Mouse (Mus musculus) heart, embryonic 11.5 days (tissue): ENCODE results near the gene Mob2. TPM values are rescaled to one million over a fixed set of nuclear protein-coding genes. Genes with fewer than 3 reads are reported as not detected.

ENCODE experiments used
- ATAC-seq: fragments of 200-750 bp; cut with Nextera tagmentation; replicated peaks from 2 replicates; pipeline ENCODE4 v1.8.0; 2017; ENCODE audit warnings: moderate library complexity; ENCODE audit not compliant: insufficient number of reproducible peaks, low FRiP score, low TSS enrichment
- H3K27ac ChIP-seq: fragments of 300-500 bp; sonication (generic); 2 replicates; pipeline ENCODE4 v1.5.1; 2014; ENCODE audit warnings: mild to moderate bottlenecking, low read depth, low read length
- H3K27me3 ChIP-seq: fragments of 300-500 bp; sonication (generic); 2 replicates; pipeline ENCODE4 v1.6.1; 2014; ENCODE audit warnings: mild to moderate bottlenecking, low read length, mixed read lengths; ENCODE audit not compliant: control insufficient read depth, insufficient read depth
- H3K36me3 ChIP-seq: fragments of 300-500 bp; sonication (generic); 2 replicates; pipeline ENCODE4 v1.6.1; 2014; ENCODE audit warnings: mild to moderate bottlenecking, low read length, moderate library complexity, mixed read lengths; ENCODE audit not compliant: control insufficient read depth, insufficient read depth
- H3K4me1 ChIP-seq: fragments of 300-500 bp; sonication (generic); 2 replicates; pipeline ENCODE4 v1.6.1; 2014; ENCODE audit warnings: low read length; ENCODE audit not compliant: control insufficient read depth, insufficient read depth
- H3K4me2 ChIP-seq: fragments of 300-500 bp; sonication (generic); 2 replicates; pipeline ENCODE4 v1.6.1; 2014; ENCODE audit warnings: mild to moderate bottlenecking, moderate library complexity
- H3K4me3 ChIP-seq: fragments of 300-500 bp; sonication (generic); 2 replicates; pipeline ENCODE4 v1.5.1; 2014; ENCODE audit warnings: low read depth, low read length
- H3K9ac ChIP-seq: fragments of 300-500 bp; sonication (generic); 2 replicates; pipeline ENCODE4 v1.6.1; 2014; ENCODE audit warnings: mild to moderate bottlenecking, low read depth, low read length, moderate library complexity
- H3K9me3 ChIP-seq: fragments of 300-500 bp; sonication (generic); replicated peaks from 2 replicates; pipeline ENCODE4 v1.6.1; 2016; ENCODE audit warnings: low read length; ENCODE audit not compliant: control insufficient read depth
- WGBS: fragments of 180-500 bp; shearing (Covaris S2); extraction: QIAGEN DNeasy Blood & Tissue Kit; methylation state at CpG from one replicate; pipeline ENCODE4 v1.1.7; 2014; ENCODE audit not compliant: insufficient replicate concordance; 5-methylcytosine and 5-hydroxymethylcytosine counted together
- polyA plus RNA-seq: library from polyadenylated mRNA; unstranded; fragments of >200 nt; fragmentation: Nextera tagmentation; extraction: Ambion mirVana; gene quantifications from 2 replicates; pipeline ENCODE4 v1.2.1, GENCODE M21; 2014

Gene Mob2
- polyA plus RNA-seq, 1 experiment from 2014 or later: 50.3 TPM

DNA sequence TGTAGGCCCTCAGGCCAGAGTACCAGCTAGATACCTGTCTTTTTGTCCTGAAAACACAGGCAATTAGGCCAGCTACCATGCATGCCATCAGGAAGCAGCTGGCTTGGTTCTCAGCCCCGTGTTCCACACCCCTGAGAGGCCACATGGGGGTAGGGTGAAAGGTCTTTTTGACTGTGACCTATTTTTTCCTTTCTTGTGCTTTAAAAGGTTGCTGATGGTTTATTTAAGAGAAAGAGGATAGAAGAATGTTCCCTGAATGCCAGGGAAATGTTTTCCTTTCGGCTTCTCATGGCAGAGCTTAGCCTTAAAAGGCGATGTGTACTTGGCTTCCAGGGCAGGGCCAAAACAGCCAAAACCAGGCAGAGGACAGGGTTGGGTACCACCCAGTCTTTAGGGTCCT lies 40.0 kb downstream of the Mob2 start:
- 72% methylated on average over 3 of the region's 3 CpGs for WGBS
- no peak overlapping the region for H3K4me2 ChIP-seq
- H3K9me3 ChIP-seq: no peaks in the 10 kb centered on the region
- no peak overlapping the region for H3K4me3 ChIP-seq
- peaks cover 16% of the 10 kb centered on the region for H3K4me1 ChIP-seq
- H3K9ac ChIP-seq: no peak overlapping the region
- H3K27ac ChIP-seq: no peak overlapping the region
- no peaks in the 10 kb centered on the region for H3K27me3 ChIP-seq
- no peaks in the 10 kb centered on the region for H3K36me3 ChIP-seq
- no peak for ATAC-seq

DNA sequence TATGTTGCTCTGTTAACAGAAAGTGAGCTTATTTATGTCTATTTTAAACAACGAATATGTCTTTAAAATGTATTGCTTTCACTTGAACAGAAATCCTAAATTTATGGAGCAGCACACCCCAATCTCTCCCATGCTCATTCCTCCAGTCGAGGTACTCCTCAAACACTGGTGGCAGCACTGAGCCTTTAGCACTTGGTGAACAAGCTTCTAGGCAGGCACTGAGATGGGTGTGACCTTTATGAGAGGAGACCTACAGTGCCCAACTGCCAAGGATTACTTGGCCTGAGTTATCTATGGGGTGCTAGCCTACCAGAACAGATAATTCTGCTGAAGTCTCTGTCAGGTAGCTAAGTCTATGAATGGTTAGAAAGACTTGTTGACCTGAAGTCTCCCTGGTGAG lies 41.2 kb downstream of the Mob2 start:
- Histone ChIP-seq H3K9me3 (no peaks in the 10 kb centered on the region), H3K36me3 (0 out of 2 replicates have a peak, but pooled peaks cover 2% of the 10 kb centered on the region), H3K27me3 (no peaks in the 10 kb centered on the region), H3K4me3 (no peak overlapping the region), H3K4me1 (peaks cover 4% of the 10 kb centered on the region; the same call in 1 of the 2 replicates), H3K9ac (no peak overlapping the region), H3K27ac (no peak overlapping the region), H3K4me2 (no peak overlapping the region)
- ATAC-seq: no peak
- 58% methylated on average over 2 of the region's 2 CpGs for WGBS

DNA sequence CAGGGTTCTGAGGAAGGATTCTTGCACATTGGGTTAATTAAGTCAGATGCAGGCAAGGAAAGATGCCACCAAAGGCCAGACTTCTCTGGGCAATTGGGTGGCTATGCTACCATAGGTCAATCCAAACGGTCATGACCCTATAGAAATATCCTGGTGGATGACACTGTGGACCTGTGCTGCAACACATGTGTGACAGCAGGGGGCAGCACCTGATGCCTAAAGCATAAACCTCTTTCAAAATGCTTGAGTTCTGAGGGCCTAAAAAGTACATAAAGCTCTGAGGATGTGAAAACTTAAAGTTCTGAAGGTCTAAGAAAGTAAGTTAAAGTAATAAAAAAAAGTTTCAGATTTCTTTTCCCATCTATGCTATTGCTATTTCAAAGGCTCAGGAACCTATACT lies 44.3 kb downstream of the Mob2 start:
- Histone ChIP-seq H3K27ac (no peak overlapping the region), H3K27me3 (no peaks in the 10 kb centered on the region), H3K9me3 (no peaks in the 10 kb centered on the region), H3K9ac (no peak overlapping the region), H3K4me2 (no peak overlapping the region), H3K4me3 (no peak overlapping the region), H3K4me1 (0 out of 2 replicates have a peak, but pooled peaks cover 3% of the 10 kb centered on the region), H3K36me3 (peaks cover 4% of the 10 kb centered on the region; the same call in 1 of the 2 replicates)
- WGBS: 73% methylated on average over 1 of the region's 1 CpGs
- no peak for ATAC-seq

DNA sequence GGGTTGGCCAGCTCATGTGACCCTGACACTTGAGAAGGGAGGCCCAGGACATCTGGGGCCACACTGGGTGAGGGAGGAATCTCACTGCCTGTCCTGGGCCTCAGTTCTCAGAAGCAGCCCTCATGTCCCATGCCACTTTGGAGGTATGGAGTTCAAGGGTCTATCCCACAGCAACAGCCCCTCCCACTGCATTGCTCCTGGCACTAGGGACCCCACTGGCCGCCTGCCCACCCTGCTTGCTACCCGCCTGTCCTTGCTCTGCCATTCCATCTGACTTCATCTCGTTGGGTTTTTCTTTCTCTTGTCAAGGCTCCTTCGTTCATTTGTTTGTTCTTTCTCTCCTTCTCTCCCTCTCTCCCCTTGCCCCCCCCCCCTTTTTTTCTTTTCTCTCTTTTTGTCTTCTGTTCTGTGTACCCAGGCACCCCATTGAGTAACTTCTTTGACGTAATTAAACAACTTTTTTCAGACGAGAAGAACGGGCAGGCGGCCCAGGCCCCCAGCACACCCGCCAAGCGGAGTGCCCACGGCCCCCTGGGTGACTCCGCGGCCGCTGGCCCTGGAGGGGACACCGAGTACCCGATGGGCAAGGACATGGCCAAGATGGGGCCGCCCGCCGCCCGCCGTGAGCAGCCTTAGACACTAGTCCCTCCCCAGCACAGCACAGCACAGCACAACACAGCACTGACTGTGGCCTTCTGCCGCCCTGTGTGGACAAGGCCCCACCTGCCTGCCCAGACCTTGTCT lies 59.1 kb downstream of the Mob2 start:
- Histone ChIP-seq H3K4me1 (no peaks in the 10 kb centered on the region), H3K36me3 (no peaks in the 10 kb centered on the region; the same call in 1 of the 2 replicates), H3K9ac (no peak overlapping the region), H3K27me3 (no peaks in the 10 kb centered on the region), H3K27ac (no peak overlapping the region), H3K4me3 (no peak overlapping the region), H3K4me2 (no peak overlapping the region), H3K9me3 (no peaks in the 10 kb centered on the region)
- ATAC-seq: no peak
- 88% methylated on average over 22 of the region's 22 CpGs for WGBS

DNA sequence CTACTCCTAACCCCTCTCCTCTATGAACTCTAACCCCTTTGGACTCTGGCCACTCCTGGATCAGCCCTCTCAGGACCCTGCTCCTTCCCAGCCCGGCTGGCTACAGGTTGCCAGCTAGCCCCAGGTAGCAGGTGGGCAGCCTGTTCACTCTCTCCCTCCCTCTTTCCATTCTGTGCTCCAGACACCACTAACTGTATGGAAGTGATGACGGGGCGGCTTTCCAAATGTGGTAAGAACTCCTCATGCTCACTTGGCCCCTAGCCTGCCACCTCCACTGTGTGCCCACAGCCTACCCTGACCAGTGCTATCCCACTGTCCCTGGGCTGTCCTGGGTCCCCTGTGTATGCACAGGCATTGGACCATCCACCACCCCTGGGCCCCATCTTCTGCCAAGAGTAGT lies 60.2 kb downstream of the Mob2 start:
- H3K9ac ChIP-seq: no peak overlapping the region
- no peaks in the 10 kb centered on the region for H3K27me3 ChIP-seq
- H3K36me3 ChIP-seq: no peaks in the 10 kb centered on the region; the same call in 1 of the 2 replicates
- 92% methylated on average over 3 of the region's 3 CpGs for WGBS
- H3K9me3 ChIP-seq: no peaks in the 10 kb centered on the region
- H3K4me1 ChIP-seq: no peaks in the 10 kb centered on the region
- no peak; the same call in 1 of the 2 replicates for ATAC-seq
- H3K27ac ChIP-seq: no peak overlapping the region
- H3K4me3 ChIP-seq: no peak overlapping the region
- no peak overlapping the region for H3K4me2 ChIP-seq

DNA sequence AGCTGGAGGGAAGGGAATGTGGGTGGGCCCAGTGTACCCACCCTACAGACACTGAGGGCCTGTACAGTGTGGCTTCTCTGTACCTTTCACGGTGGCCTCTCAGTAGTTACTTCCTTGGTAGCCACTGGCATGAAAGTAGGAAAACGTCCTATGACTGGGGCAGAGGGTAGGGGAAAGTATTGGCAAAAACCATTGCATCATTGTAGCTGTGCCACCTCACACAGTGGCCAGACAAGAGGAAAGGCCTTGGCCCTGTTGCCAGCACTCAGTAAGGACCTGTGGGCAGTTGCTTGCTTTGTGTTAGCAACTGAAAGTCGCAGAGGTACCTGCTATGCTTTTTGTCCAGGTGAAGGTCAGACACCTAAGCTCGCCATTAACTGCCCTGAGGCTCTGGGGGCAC lies 66.7 kb downstream of the Mob2 start:
- Histone ChIP-seq H3K4me1 (no peaks in the 10 kb centered on the region), H3K9me3 (no peaks in the 10 kb centered on the region), H3K27ac (no peak overlapping the region), H3K4me3 (no peak overlapping the region), H3K27me3 (no peaks in the 10 kb centered on the region), H3K36me3 (no peaks in the 10 kb centered on the region), H3K9ac (no peak overlapping the region), H3K4me2 (no peak overlapping the region)
- WGBS: 77% methylated on average over 4 of the region's 4 CpGs
- no peak for ATAC-seq

DNA sequence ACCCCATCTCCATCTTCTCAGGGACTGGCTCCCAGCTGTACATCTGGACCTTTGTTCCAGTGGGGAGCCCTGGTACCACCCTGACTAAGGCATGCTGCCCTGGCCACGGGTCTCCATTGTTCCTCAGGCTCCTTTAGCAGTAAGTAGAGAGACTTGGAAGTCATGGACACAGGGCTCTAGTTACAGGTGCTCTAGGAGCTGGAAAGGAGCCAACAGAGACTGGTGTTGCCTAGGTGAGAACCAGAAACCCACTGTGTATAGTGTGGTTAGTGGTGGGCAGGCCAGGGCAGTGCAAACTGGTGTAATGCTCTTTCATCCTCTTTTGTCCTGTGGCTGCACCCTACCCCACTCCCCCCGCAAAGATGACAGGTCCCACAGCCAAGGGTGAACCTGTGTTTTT lies 69.7 kb downstream of the Mob2 start:
- no peak overlapping the region for H3K27ac ChIP-seq
- H3K4me3 ChIP-seq: no peak overlapping the region
- H3K9ac ChIP-seq: no peak overlapping the region
- H3K9me3 ChIP-seq: no peaks in the 10 kb centered on the region
- H3K4me1 ChIP-seq: no peaks in the 10 kb centered on the region
- WGBS: 78% methylated on average over 2 of the region's 2 CpGs
- no peak overlapping the region for H3K4me2 ChIP-seq
- H3K36me3 ChIP-seq: no peaks in the 10 kb centered on the region
- no peaks in the 10 kb centered on the region for H3K27me3 ChIP-seq
- no peak for ATAC-seq

DNA sequence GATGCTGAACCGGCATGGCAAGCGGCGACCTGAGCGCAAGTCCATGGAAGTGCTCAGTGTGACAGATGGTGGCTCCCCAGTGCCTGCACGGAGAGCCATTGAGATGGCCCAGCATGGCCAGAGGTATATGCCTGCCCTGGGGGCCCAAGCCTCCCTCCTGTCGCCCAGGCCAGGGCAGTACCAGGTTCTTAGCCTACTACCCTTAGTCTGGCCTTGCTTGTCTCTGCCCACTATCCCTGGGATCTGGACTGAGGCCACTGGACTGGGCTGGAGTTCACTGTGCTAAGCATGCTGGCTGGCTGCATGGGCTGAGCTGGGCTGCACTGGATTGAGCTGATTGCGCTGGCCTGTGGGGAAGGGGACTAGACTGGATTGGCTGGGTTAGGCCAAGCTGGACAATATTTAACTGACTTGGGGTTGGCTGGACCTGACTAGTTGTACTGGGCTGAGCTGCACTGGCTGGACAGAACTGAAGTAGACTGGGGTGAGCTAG lies 72.5 kb downstream of the Mob2 start:
- Histone ChIP-seq H3K4me1 (no peaks in the 10 kb centered on the region), H3K9me3 (no peaks in the 10 kb centered on the region), H3K4me3 (no peak overlapping the region), H3K9ac (no peak overlapping the region), H3K27ac (no peak overlapping the region), H3K4me2 (no peak overlapping the region), H3K27me3 (no peaks in the 10 kb centered on the region), H3K36me3 (no peaks in the 10 kb centered on the region)
- WGBS: 81% methylated on average over 7 of the region's 7 CpGs
- ATAC-seq: no peak

DNA sequence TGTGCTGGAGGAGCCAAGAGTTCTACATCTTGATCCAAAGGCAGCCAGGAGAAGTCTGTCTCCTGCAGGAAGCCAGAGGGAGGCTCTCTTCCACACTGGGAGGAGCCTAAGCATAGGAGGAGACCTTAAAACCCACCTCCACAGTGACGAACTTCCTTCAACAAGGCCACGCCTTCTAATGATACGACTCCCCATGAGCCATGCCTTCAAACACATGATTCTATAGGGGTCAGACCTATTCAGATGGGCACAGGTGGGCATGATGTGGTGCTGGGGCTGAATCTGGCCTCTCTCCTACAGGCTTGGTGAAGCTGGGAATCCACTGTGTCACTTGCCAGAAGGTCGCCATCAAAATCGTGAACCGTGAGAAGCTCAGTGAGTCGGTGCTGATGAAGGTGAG lies 79.6 kb downstream of the Mob2 start:
- Histone ChIP-seq H3K4me2 (no peak overlapping the region), H3K9me3 (no peaks in the 10 kb centered on the region), H3K27me3 (no peaks in the 10 kb centered on the region), H3K4me1 (no peaks in the 10 kb centered on the region), H3K9ac (no peak overlapping the region), H3K27ac (no peak overlapping the region), H3K36me3 (no peaks in the 10 kb centered on the region), H3K4me3 (no peak overlapping the region)
- ATAC-seq: no peak
- 80% methylated on average over 7 of the region's 7 CpGs for WGBS
